Mouse (Mus musculus): ENCODE measurements around the gene 1700017B05Rik. TPM values are rescaled to one million over a fixed set of nuclear protein-coding genes. Genes with fewer than 3 reads are reported as not detected.
A peak's percentile ranks its signal among the peaks of the same experiment; 100 is the strongest.

1700017B05Rik gene
- polyA plus RNA-seq, 1 experiment from 2014 or later, result 27.8 TPM

DNA sequence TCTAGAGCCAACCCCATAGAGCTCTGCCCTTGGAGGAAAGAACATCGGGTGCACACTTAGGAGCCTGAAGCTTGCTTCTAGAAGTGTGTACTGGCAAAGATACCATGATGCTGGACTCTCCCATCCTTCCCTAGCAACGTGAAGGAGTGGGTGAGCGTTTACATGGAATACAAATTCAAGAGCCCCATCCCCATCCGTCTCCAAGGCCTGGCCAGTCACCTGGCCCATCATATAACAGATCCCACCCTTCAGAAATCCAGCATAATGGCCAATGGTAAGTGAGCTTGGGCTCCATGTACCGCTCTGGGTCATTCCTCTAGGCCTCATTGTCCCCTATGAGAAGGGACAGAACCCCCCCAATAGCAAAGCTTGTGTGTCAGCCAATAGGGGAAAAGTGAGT, 15.9 kb downstream of the 1700017B05Rik start:
- peaks cover 11% of the 10 kb centered on the region; the same call in 1 of the 2 replicates for H3K4me1 ChIP-seq (ENCODE audit: control insufficient read depth, insufficient read depth, low read length)
- no peak overlapping the region for H3K4me3 ChIP-seq (ENCODE audit: low read length)
- H3K27me3 ChIP-seq (ENCODE audit: control insufficient read depth, insufficient read depth, low read length), result no peaks in the 10 kb centered on the region
- no peaks in the 10 kb centered on the region for H3K9me3 ChIP-seq (ENCODE audit: control insufficient read depth, low read length)
- ATAC-seq (ENCODE audit: low FRiP score, low TSS enrichment), result no peak
- H3K27ac ChIP-seq (ENCODE audit: low read depth, low read length), result no peak overlapping the region
- no peak overlapping the region for H3K4me2 ChIP-seq (replicated peaks; ENCODE audit: low read depth, low read length)
- H3K36me3 ChIP-seq (ENCODE audit: control insufficient read depth, insufficient read depth, low read length), result peaks cover 2% of the 10 kb centered on the region; the same call in 1 of the 2 replicates
- WGBS, result 94% methylated on average over 5 of the region's 5 CpGs
- H3K9ac ChIP-seq (ENCODE audit: low read depth, low read length), result no peak overlapping the region

DNA sequence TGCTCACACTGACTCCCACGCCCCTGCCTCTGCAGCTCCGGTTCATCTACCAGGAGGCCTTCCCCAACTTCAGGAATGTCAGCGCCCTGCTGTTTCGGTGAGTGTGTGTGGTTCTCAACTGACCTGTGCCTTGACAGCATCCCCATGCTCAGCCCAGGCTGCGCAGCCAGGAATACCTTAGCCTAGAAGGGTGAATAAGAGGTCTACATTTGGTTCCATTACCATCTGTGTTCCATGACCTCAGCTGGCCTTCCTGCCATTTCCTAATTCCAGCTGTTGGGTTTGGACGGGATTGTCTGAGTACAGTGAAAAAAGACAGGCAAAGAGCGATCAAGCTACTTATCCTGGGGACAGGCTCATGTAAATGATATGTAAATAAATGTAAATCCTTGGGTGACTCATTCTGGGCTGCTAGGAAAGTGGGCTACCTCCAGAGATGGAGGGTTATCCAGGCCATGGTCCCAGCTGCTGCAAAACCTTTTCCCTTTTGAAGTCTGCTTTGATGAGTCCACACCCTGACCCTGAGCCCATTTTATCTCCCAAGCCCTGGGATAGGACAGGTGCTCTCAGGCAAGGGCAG, 18.2 kb downstream of the 1700017B05Rik start:
- 0 out of 2 replicates have a peak, but pooled peaks have one; percentile 24 for ATAC-seq (ENCODE audit: low FRiP score, low TSS enrichment)
- H3K27ac ChIP-seq (ENCODE audit: low read depth, low read length), result no peak overlapping the region

DNA sequence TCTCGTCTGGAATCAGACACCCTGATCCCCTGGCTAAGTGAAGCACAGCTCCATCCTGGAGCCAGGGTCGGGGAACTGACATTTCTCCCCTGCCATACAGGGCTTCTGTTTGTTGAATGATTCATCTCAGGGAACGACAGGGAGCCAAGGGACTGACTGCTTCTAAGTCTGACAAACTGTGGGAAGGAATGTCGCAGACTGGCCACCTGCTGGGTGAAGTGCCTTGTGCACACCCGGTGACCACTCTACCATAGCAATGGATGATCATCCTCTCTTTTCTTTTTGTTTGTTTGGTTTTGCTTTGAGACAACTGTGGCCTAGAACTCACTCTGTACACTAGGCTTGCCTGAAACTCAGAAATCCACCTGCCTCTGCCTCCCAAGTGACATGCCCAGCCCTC, 19.5 kb downstream of the 1700017B05Rik start:
- Histone ChIP-seq H3K4me1 (ENCODE audit: control insufficient read depth, insufficient read depth, low read length) (peaks cover 11% of the 10 kb centered on the region; the same call in 1 of the 2 replicates), H3K36me3 (ENCODE audit: control insufficient read depth, insufficient read depth, low read length) (no peaks in the 10 kb centered on the region), H3K27ac (ENCODE audit: low read depth, low read length) (no peak overlapping the region), H3K4me3 (ENCODE audit: low read length) (no peak overlapping the region), H3K4me2 (replicated peaks; ENCODE audit: low read depth, low read length) (no peak overlapping the region), H3K27me3 (ENCODE audit: control insufficient read depth, insufficient read depth, low read length) (no peaks in the 10 kb centered on the region), H3K9ac (ENCODE audit: low read depth, low read length) (no peak overlapping the region), H3K9me3 (ENCODE audit: control insufficient read depth, low read length) (no peaks in the 10 kb centered on the region)
- 45% methylated on average over 5 of the region's 5 CpGs for WGBS
- ATAC-seq (ENCODE audit: low FRiP score, low TSS enrichment), result no peak

More for the DNA sequence above, 18.2 kb downstream of the 1700017B05Rik start:
- H3K4me1 ChIP-seq (ENCODE audit: control insufficient read depth, insufficient read depth, low read length), result peaks cover 11% of the 10 kb centered on the region; the same call in 1 of the 2 replicates
- WGBS, result 24% methylated on average over 7 of the region's 7 CpGs
- no peak overlapping the region for H3K4me2 ChIP-seq (replicated peaks; ENCODE audit: low read depth, low read length)
- no peaks in the 10 kb centered on the region for H3K27me3 ChIP-seq (ENCODE audit: control insufficient read depth, insufficient read depth, low read length)
- H3K9ac ChIP-seq (ENCODE audit: low read depth, low read length), result no peak overlapping the region
- H3K36me3 ChIP-seq (ENCODE audit: control insufficient read depth, insufficient read depth, low read length), result no peaks in the 10 kb centered on the region
- H3K4me3 ChIP-seq (ENCODE audit: low read length), result no peak overlapping the region
- no peaks in the 10 kb centered on the region for H3K9me3 ChIP-seq (ENCODE audit: control insufficient read depth, low read length)

DNA sequence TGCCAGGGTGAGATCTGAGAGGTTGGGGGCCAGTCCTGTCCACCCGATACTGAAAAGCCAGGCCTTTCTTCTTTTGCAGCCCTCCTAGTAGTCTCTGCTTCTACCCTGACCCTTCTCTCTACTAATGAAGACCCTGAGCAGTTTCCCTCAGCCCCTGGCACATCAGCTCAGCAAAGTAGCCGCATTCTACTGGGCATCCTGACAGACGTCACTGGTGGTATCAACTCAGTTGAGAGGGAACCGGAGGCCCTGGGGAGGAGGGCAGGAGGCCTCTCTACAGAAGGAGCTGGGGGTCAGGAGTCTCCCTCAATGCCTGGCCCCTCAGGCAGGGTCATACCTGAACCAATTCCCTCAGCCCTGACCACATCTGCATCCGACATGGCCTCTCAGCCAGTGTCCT, 21.3 kb downstream of the 1700017B05Rik start:
- no peak overlapping the region for H3K4me2 ChIP-seq (replicated peaks; ENCODE audit: low read depth, low read length)
- no peak overlapping the region for H3K4me3 ChIP-seq (ENCODE audit: low read length)
- H3K9ac ChIP-seq (ENCODE audit: low read depth, low read length), result no peak overlapping the region
- no peaks in the 10 kb centered on the region for H3K27me3 ChIP-seq (ENCODE audit: control insufficient read depth, insufficient read depth, low read length)
- H3K27ac ChIP-seq (ENCODE audit: low read depth, low read length), result no peak overlapping the region
- 0 out of 2 replicates have a peak, but pooled peaks cover 4% of the 10 kb centered on the region for H3K4me1 ChIP-seq (ENCODE audit: control insufficient read depth, insufficient read depth, low read length)
- WGBS, result 89% methylated on average over 5 of the region's 5 CpGs
- H3K9me3 ChIP-seq (ENCODE audit: control insufficient read depth, low read length), result no peaks in the 10 kb centered on the region
- no peaks in the 10 kb centered on the region for H3K36me3 ChIP-seq (ENCODE audit: control insufficient read depth, insufficient read depth, low read length)
- ATAC-seq (ENCODE audit: low FRiP score, low TSS enrichment), result no peak

DNA sequence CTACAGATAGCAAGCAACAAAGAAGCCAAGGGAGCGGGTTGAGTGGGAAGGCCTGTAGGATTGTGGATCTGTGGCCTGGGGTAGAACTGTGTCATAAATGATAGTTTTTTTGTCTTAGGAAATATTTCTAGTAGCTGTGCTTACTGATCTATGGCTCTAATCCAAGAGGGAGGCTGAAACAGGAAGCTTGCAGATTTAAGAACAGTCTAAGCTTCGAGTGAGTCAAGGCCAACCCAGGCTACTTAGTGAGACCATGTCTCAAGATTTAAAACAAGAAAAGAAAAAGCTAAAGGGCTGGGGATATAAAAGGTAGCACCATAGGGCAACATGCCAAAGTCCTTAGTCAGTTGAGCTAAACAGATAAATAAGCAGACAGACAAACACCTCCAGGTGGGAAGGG, 24.2 kb downstream of the 1700017B05Rik start:
- H3K36me3 ChIP-seq (ENCODE audit: control insufficient read depth, insufficient read depth, low read length), result no peaks in the 10 kb centered on the region
- no peak overlapping the region for H3K27ac ChIP-seq (ENCODE audit: low read depth, low read length)
- H3K9me3 ChIP-seq (ENCODE audit: control insufficient read depth, low read length), result no peaks in the 10 kb centered on the region
- no peaks in the 10 kb centered on the region for H3K4me1 ChIP-seq (ENCODE audit: control insufficient read depth, insufficient read depth, low read length)
- 78% methylated on average over 2 of the region's 2 CpGs for WGBS
- H3K4me2 ChIP-seq (replicated peaks; ENCODE audit: low read depth, low read length), result no peak overlapping the region
- H3K27me3 ChIP-seq (ENCODE audit: control insufficient read depth, insufficient read depth, low read length), result no peaks in the 10 kb centered on the region
- ATAC-seq (ENCODE audit: low FRiP score, low TSS enrichment), result no peak
- no peak overlapping the region for H3K4me3 ChIP-seq (ENCODE audit: low read length)
- H3K9ac ChIP-seq (ENCODE audit: low read depth, low read length), result no peak overlapping the region

DNA sequence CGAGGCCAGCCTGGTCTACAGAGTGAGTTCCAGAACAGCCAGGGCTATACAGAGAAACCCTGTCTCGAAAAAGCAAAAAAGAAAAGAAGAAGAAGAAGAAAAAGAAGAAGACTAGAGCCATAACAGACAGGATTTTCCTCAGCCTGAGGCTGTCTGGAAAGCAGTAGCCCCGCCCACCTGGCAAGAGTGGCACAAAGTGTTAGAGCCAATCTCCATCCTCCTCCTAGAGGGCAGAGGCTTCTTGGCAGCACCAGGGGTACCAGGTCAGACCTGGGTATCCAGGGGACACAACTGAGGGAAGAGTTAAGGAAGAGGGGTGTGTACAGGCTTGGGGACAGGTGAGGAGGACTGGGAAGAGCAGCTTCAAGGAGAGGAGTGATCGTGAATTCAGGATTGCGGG, 24.7 kb downstream of the 1700017B05Rik start:
- no peak overlapping the region for H3K4me3 ChIP-seq (ENCODE audit: low read length)
- no peak for ATAC-seq (ENCODE audit: low FRiP score, low TSS enrichment)
- no peaks in the 10 kb centered on the region for H3K36me3 ChIP-seq (ENCODE audit: control insufficient read depth, insufficient read depth, low read length)
- WGBS, result 86% methylated on average over 5 of the region's 5 CpGs
- no peak overlapping the region for H3K4me2 ChIP-seq (replicated peaks; ENCODE audit: low read depth, low read length)
- H3K9me3 ChIP-seq (ENCODE audit: control insufficient read depth, low read length), result no peaks in the 10 kb centered on the region
- no peak overlapping the region for H3K9ac ChIP-seq (ENCODE audit: low read depth, low read length)
- H3K4me1 ChIP-seq (ENCODE audit: control insufficient read depth, insufficient read depth, low read length), result no peaks in the 10 kb centered on the region
- H3K27me3 ChIP-seq (ENCODE audit: control insufficient read depth, insufficient read depth, low read length), result no peaks in the 10 kb centered on the region
- no peak overlapping the region for H3K27ac ChIP-seq (ENCODE audit: low read depth, low read length)

DNA sequence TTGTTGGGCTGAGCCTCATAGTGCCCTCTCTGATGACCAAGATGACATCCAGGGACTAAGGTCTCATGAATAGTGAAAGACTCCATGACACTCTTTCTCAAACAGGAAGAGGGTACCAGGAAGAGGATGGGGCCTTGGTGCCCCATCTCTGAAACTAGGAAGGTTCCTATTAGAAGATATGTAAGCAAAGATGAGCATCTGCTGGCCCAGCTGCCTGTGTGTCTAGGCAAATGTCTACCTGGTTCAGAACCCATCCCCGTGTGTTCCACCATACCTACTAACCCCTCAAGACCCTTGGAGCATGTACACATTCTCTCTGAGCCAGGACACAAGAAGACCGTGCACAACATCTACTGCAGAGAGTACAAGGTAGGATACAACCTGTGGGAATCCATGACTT, 26.2 kb downstream of the 1700017B05Rik start, which contains the start of gene Trcg1:
Trcg1 (plus strand) TSS at position 301 of the 400 bp plus-strand sequence.
- Histone ChIP-seq H3K9ac (ENCODE audit: low read depth, low read length) (no peak within 1 kb of the TSS), H3K27ac (ENCODE audit: low read depth, low read length) (no peak within 1 kb of the TSS), H3K4me2 (replicated peaks; ENCODE audit: low read depth, low read length) (no peak within 1 kb of the TSS), H3K27me3 (ENCODE audit: control insufficient read depth, insufficient read depth, low read length) (no peaks in the 10 kb centered on the region), H3K9me3 (ENCODE audit: control insufficient read depth, low read length) (no peaks in the 10 kb centered on the region), H3K4me1 (ENCODE audit: control insufficient read depth, insufficient read depth, low read length) (no peaks in the 10 kb centered on the region), H3K36me3 (ENCODE audit: control insufficient read depth, insufficient read depth, low read length) (no peaks in the 10 kb centered on the region), H3K4me3 (ENCODE audit: low read length) (no peak within 1 kb of the TSS)
- WGBS, result 92% methylated on average over 2 of the region's 2 CpGs
- no peak for ATAC-seq (ENCODE audit: low FRiP score, low TSS enrichment)

DNA sequence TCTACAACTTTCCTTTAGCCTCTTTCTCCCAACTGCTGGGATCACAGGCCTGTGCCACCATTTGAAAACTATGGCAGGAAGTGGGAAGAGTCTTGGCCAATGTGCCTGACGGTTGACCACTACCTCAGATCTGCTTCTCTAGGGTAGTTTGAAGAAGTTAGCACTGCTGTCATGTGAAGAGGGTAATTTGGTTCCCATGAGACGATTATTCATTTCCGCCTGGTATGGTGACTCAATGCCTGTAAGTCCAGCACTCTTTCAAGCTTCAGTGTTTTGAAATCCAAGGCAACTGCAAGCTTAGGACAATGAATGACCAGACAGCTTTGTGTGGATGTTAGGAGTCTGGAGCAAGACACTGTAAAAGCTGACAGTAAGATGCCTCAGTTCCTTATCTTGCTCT, 28.6 kb downstream of the 1700017B05Rik start:
- no peaks in the 10 kb centered on the region for H3K9me3 ChIP-seq (ENCODE audit: control insufficient read depth, low read length)
- 90% methylated on average over 3 of the region's 3 CpGs for WGBS
- H3K4me3 ChIP-seq (ENCODE audit: low read length), result no peak overlapping the region
- no peaks in the 10 kb centered on the region for H3K27me3 ChIP-seq (ENCODE audit: control insufficient read depth, insufficient read depth, low read length)
- ATAC-seq (ENCODE audit: low FRiP score, low TSS enrichment), result no peak
- no peaks in the 10 kb centered on the region for H3K36me3 ChIP-seq (ENCODE audit: control insufficient read depth, insufficient read depth, low read length)
- no peak overlapping the region for H3K4me2 ChIP-seq (replicated peaks; ENCODE audit: low read depth, low read length)
- H3K4me1 ChIP-seq (ENCODE audit: control insufficient read depth, insufficient read depth, low read length), result peaks cover 11% of the 10 kb centered on the region
- no peak overlapping the region for H3K27ac ChIP-seq (ENCODE audit: low read depth, low read length)
- no peak overlapping the region for H3K9ac ChIP-seq (ENCODE audit: low read depth, low read length)

DNA sequence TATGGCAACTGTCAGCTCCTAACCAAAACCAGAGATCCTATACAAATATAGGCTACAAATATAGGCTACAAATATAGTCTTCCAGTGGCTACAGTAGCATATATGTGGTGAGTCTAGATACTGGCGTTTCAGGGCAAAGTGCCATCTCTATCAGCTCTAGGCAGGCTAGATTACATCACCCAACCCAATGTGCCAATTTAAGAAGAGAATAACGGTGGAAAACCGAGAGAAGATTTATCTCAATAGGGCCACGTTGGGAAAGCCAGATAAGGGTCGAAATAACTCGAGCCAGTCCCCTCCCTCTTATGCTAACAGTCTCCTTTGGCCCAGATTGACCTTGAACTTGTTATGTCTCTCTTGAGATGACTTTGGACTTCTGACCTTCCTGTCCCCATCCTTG, 29.3 kb downstream of the 1700017B05Rik start:
- H3K9ac ChIP-seq (ENCODE audit: low read depth, low read length), result no peak overlapping the region

More for the DNA sequence above, 29.3 kb downstream of the 1700017B05Rik start:
- Histone ChIP-seq H3K9me3 (ENCODE audit: control insufficient read depth, low read length) (no peaks in the 10 kb centered on the region), H3K4me3 (ENCODE audit: low read length) (no peak overlapping the region), H3K4me2 (replicated peaks; ENCODE audit: low read depth, low read length) (no peak overlapping the region), H3K4me1 (ENCODE audit: control insufficient read depth, insufficient read depth, low read length) (peaks cover 11% of the 10 kb centered on the region), H3K27ac (ENCODE audit: low read depth, low read length) (no peak overlapping the region), H3K36me3 (ENCODE audit: control insufficient read depth, insufficient read depth, low read length) (no peaks in the 10 kb centered on the region), H3K27me3 (ENCODE audit: control insufficient read depth, insufficient read depth, low read length) (no peaks in the 10 kb centered on the region)
- WGBS, result 67% methylated on average over 6 of the region's 6 CpGs
- no peak for ATAC-seq (ENCODE audit: low FRiP score, low TSS enrichment)
